Mouse (Mus musculus): ENCODE data around the gene Nkain4. TPM values are rescaled to one million over a fixed set of nuclear protein-coding genes. Genes with fewer than 3 reads are reported as not detected.

The Nkain4 gene
- total and polyA plus RNA-seq, 2 experiments from 2014 or later = 43.7 to 80.9 TPM

DNA sequence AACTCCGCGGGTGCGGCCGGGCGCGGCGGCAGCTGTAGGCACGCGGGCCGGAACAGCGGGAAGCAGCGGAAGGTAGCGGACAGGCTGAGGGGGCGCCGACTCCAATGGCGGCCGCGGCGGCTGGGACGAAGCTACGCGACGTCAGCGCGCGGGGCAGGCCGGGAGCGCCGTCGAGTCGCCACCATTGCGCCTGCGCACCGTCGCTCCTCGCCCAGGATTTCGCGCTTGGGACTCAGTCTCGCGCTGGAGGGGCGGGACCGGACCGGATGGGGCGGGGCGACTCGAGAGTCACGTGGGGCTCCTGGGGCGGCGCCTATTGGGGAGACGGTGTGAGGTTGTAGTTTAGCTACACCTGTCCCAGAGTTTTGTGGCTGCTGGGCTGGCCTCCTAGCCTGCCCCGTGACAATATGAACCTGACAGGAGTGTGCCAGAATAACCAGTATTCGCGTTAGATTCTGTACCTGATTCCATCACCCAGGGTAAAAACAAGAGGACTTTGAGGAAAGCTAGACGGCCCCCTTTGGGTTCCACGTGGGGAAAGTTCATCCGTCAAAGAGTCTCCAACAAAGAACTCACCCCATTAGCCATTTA lies 33.6 kb downstream of the Nkain4 start, which contains the start of gene Ythdf1:
Gene Ythdf1, minus strand, starts transcription at position 140 of the 591 bp plus-strand sequence.
- peaks cover 24% of the 10 kb centered on the region for H3K36me3 ChIP-seq (ENCODE audit: insufficient read depth)
- ATAC-seq (peak; percentile 98), DNase-seq (peak; percentile 98)
- H3K9ac ChIP-seq = peak within 1 kb of the TSS; percentile 98
- peaks cover 7% of the 10 kb centered on the region; the same call in 1 of the 2 replicates for H3K4me1 ChIP-seq (ENCODE audit: insufficient read depth)
- peak within 1 kb of the TSS; percentile 99 for H3K4me3 ChIP-seq (ENCODE audit: low read depth, low read length)
- peak within 1 kb of the TSS; percentile 78 for H3K27ac ChIP-seq (ENCODE audit: low read depth, low read length)
- H3K9me3 ChIP-seq (ENCODE audit: low read length) = no peaks in the 10 kb centered on the region
- under 1% methylated on average over 55 of the region's 56 CpGs for WGBS
- H3K27me3 ChIP-seq (ENCODE audit: insufficient read depth, low read length) = no peaks in the 10 kb centered on the region
- no peak for TF ChIP-seq CTCF (IDR thresholded peaks at IDR 0.05; ENCODE audit: low read depth)
- H3K4me2 ChIP-seq (ENCODE audit: low read depth) = peak within 1 kb of the TSS; percentile 85

DNA sequence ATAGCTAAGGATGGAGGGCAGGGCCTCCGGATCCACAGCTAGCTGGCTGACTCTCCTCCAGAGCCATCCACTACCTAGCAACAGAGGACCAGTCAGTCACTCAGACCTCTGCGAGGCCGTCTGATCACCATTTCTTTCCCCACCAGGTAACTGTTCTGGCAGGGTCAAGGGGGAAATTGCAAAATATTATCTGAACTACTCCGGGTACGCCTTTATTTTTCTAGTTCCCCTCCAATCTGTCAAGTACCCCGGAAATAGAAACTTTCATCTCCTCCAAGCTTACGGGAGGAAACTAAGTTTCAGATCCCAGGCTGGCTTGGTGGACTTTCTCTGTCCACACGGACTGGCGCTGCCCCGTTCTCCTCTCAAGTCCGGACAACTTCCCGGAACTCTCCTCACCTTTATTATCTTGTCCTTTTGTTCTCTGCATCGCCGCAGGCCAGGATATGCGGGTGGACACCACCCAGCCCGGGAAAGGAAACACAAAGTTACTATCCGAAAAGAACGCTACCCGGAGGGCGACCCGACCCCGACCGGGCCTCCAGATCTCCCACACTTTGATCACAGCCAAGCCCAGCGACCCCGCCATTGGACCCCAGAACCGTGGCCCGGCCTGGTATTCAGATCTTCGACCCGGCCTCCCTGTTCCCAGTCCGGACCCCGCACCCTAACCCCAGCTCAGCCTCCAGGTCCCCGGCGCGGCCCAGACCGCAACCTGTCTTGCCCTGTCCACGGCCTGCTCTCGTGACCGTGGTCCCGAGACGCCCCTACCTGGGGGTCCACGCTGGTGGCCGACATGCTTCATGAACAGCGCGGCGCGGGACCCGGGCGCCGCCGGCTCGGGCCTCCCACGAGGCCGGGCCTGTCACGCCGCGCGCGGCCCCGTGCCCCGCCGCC lies 34.3 kb downstream of the Nkain4 start:
- ATAC-seq = peak; percentile 58
- Histone ChIP-seq H3K4me2 (ENCODE audit: low read depth) (peak overlapping the region; percentile 85), H3K9ac (peak overlapping the region; percentile 98), H3K4me1 (ENCODE audit: insufficient read depth) (peaks cover 7% of the 10 kb centered on the region; the same call in 1 of the 2 replicates), H3K9me3 (ENCODE audit: low read length) (no peaks in the 10 kb centered on the region), H3K4me3 (ENCODE audit: low read depth, low read length) (peak overlapping the region; percentile 99), H3K27me3 (ENCODE audit: insufficient read depth, low read length) (no peaks in the 10 kb centered on the region), H3K36me3 (ENCODE audit: insufficient read depth) (peaks cover 31% of the 10 kb centered on the region), H3K27ac (ENCODE audit: low read depth, low read length) (peak overlapping the region; percentile 78)
- WGBS = 3% methylated on average over 60 of the region's 61 CpGs
- no peak for DNase-seq
- no peak for TF ChIP-seq CTCF (IDR thresholded peaks at IDR 0.05; ENCODE audit: low read depth)

DNA sequence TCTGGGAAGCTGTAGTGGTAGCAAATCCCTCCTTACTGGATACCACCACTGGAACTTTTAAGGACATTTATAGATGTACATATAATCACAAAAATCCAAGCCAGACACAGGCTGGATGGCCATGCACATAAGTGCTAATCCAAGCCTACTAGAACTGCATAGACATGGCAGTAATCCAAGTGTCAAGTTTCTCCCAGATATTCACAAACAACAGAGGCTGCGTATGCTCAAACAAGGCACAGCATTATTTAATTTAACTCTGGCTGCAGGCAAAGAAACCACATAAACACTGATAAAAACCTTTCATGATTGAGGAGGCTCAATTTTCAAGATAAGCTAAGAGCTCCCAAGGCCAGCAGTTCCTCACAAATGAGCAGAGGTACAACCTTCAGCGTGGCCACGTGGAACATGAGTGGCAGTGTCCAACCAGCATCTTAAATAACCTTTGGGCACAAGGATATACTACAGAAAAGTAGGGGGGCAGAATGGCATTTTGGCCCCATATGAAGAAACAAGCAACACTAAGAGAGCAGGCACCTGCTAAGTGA lies 38.5 kb downstream of the Nkain4 start:
- no peaks in the 10 kb centered on the region for H3K27me3 ChIP-seq (ENCODE audit: insufficient read depth, low read length)
- no peak overlapping the region for H3K27ac ChIP-seq (ENCODE audit: low read depth, low read length)
- no peak for DNase-seq
- no peak overlapping the region for H3K9ac ChIP-seq
- H3K9me3 ChIP-seq (ENCODE audit: low read length) = no peaks in the 10 kb centered on the region
- no peak overlapping the region for H3K4me3 ChIP-seq (ENCODE audit: low read depth, low read length)
- no peak for TF ChIP-seq CTCF (IDR thresholded peaks at IDR 0.05; ENCODE audit: low read depth)
- H3K36me3 ChIP-seq (ENCODE audit: insufficient read depth) = peaks cover 62% of the 10 kb centered on the region
- H3K4me1 ChIP-seq (ENCODE audit: insufficient read depth) = peaks cover 7% of the 10 kb centered on the region; the same call in 1 of the 2 replicates
- no peak overlapping the region for H3K4me2 ChIP-seq (ENCODE audit: low read depth)
- ATAC-seq = no peak
- WGBS = 80% methylated on average over 3 of the region's 3 CpGs

DNA sequence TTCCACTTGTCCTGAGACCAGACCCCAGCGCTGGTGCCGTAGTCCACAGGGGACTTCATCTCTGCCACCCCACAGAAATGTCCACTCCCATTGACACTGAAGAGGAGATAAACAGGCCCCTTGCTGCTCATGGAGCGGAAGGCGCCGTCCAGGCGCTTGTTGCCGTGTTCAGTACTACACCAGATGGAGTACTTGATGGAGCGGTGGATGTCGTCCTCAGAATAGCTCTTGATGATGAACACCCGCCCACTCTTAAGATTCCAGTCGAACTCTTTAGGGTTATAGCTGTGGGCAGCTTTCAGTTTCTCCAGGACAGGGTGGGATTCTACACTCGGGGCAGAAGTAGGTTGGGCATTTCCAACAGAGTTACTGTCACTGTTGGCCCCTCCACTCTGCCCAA lies 43.6 kb downstream of the Nkain4 start:
- Histone ChIP-seq H3K27ac (ENCODE audit: low read depth, low read length) (no peak overlapping the region), H3K9me3 (ENCODE audit: low read length) (no peaks in the 10 kb centered on the region), H3K36me3 (ENCODE audit: insufficient read depth) (peaks cover 50% of the 10 kb centered on the region), H3K4me2 (ENCODE audit: low read depth) (no peak overlapping the region), H3K27me3 (ENCODE audit: insufficient read depth, low read length) (no peaks in the 10 kb centered on the region), H3K4me3 (ENCODE audit: low read depth, low read length) (no peak overlapping the region), H3K4me1 (ENCODE audit: insufficient read depth) (no peaks in the 10 kb centered on the region), H3K9ac (no peak overlapping the region)
- 93% methylated on average over 12 of the region's 12 CpGs for WGBS
- ATAC-seq (no peak), DNase-seq (no peak)
- TF ChIP-seq CTCF (IDR thresholded peaks at IDR 0.05; ENCODE audit: low read depth) = no peak

DNA sequence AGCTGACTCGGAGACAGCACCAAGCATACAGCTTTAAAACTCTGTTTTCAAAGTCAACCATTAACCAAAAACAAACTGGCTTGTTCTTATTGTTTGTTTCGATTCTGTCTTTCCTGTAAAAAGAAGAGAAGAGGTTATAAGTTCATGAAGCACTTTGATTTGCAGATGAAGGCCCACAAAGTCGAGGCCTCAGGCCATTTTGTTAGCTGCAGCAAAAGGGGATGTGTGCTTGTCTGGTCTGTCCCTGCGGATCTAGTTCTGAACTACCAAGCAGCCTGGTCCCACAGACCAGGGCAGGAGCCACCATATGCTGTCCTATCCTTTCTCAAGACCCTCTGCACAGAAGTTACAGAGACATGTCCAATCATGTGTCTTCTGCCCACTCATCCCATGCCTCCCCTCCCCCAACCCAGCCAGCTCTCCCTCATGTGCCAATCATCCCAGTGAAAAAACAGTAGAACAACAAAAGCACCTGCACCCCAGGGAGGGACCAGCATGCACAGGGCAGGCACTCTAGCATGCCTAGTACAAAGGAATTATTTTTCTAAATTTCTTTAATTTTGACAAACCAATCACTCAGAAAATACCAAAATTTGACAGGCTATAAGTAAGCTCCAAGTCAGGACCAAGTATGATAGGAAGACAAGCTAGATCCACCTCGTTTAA lies 48.8 kb downstream of the Nkain4 start:
- no peak for TF ChIP-seq CTCF (IDR thresholded peaks at IDR 0.05; ENCODE audit: low read depth)
- no peak overlapping the region for H3K9ac ChIP-seq
- no peaks in the 10 kb centered on the region for H3K4me1 ChIP-seq (ENCODE audit: insufficient read depth)
- H3K27me3 ChIP-seq (ENCODE audit: insufficient read depth, low read length) = no peaks in the 10 kb centered on the region
- H3K4me3 ChIP-seq (ENCODE audit: low read depth, low read length) = no peak overlapping the region
- ATAC-seq (no peak), DNase-seq (no peak)
- no peaks in the 10 kb centered on the region for H3K9me3 ChIP-seq (ENCODE audit: low read length)
- no peak overlapping the region for H3K27ac ChIP-seq (ENCODE audit: low read depth, low read length)
- peaks cover 22% of the 10 kb centered on the region for H3K36me3 ChIP-seq (ENCODE audit: insufficient read depth)
- WGBS = 67% methylated on average over 5 of the region's 5 CpGs
- no peak overlapping the region for H3K4me2 ChIP-seq (ENCODE audit: low read depth)

DNA sequence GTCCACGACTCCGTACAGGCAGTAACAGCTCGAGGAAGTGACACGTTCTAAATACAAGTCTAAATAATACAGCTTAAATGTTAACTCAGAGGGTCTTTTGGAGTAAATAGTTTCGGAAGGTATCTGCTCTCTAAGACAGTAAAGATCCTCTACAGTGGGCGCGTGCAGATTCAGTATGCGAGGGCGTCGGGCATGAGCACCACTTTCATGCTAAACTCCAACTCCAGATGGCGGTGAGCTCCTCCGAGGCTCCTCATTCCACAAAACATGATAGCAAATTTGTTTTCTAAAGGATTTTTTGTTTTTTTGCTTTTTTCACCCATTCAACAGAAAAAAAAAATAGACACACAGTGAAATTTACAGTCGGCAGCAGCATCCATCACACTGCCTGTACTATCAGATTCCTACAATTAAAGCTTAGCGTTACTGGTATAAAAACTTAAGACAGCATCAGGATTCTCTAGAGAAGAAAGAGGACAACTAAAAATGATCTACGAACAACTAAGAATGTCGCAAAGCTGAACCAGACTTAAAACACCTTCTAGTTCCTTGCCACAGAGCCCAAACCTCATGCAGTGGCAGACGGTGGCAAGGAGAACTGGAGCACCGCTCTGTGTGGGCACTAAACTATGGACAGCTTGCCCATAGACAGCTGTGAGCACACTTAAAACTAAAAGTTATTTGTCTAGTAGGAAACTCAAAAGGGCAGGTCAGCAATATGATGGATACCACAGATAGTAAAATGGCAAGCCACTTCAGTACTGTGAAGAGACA lies 49.9 kb downstream of the Nkain4 start:
- no peak overlapping the region for H3K4me2 ChIP-seq (ENCODE audit: low read depth)
- peaks cover 14% of the 10 kb centered on the region for H3K36me3 ChIP-seq (ENCODE audit: insufficient read depth)
- no peak for TF ChIP-seq CTCF (IDR thresholded peaks at IDR 0.05; ENCODE audit: low read depth)
- H3K27ac ChIP-seq (ENCODE audit: low read depth, low read length) = no peak overlapping the region
- DNase-seq (no peak), ATAC-seq (no peak)
- H3K27me3 ChIP-seq (ENCODE audit: insufficient read depth, low read length) = no peaks in the 10 kb centered on the region
- no peaks in the 10 kb centered on the region for H3K9me3 ChIP-seq (ENCODE audit: low read length)
- WGBS = 91% methylated on average over 18 of the region's 18 CpGs
- no peak overlapping the region for H3K9ac ChIP-seq
- no peaks in the 10 kb centered on the region for H3K4me1 ChIP-seq (ENCODE audit: insufficient read depth)
- H3K4me3 ChIP-seq (ENCODE audit: low read depth, low read length) = no peak overlapping the region
